Mouse (Mus musculus): ENCODE data around the gene Tmem169. TPM values are rescaled to one million over a fixed set of nuclear protein-coding genes. Genes with fewer than 3 reads are reported as not detected.

Tmem169 gene
- polyA plus RNA-seq, 1 experiment from 2014 or later, result 31.0 TPM

- no peak for ATAC-seq (ENCODE audit: low FRiP score)
- H3K27ac ChIP-seq, result no peak overlapping the region
- no peaks in the 10 kb centered on the region for H3K27me3 ChIP-seq
- WGBS, result 92% methylated on average over 9 of the region's 9 CpGs
- no peak overlapping the region for H3K4me2 ChIP-seq (replicated peaks)
- H3K9ac ChIP-seq, result no peak overlapping the region
- H3K4me3 ChIP-seq, result no peak overlapping the region
- no peaks in the 10 kb centered on the region for H3K9me3 ChIP-seq (replicated peaks)
- peaks cover 14% of the 10 kb centered on the region for H3K4me1 ChIP-seq
- peaks cover 8% of the 10 kb centered on the region; the same call in 1 of the 2 replicates for H3K36me3 ChIP-seq
Observed at GRCm38 (mm10) chr1:72312701-72313398, 28.7 kb downstream of the Tmem169 start.

- Histone ChIP-seq H3K4me1 (peaks cover 8% of the 10 kb centered on the region; the same call in 1 of the 2 replicates), H3K4me3 (no peak overlapping the region), H3K9ac (no peak overlapping the region), H3K4me2 (replicated peaks) (no peak overlapping the region), H3K36me3 (peaks cover 14% of the 10 kb centered on the region; the same call in 1 of the 2 replicates), H3K9me3 (replicated peaks) (no peaks in the 10 kb centered on the region), H3K27me3 (no peaks in the 10 kb centered on the region), H3K27ac (no peak overlapping the region)
- ATAC-seq (ENCODE audit: low FRiP score), result no peak
- 78% methylated on average over 5 of the region's 5 CpGs for WGBS
Observed at GRCm38 (mm10) chr1:72313399-72314039, 29.4 kb downstream of the Tmem169 start.

GRCm38 (mm10) chr1:72315447-72315846 lies 31.3 kb downstream of the Tmem169 start:
- WGBS, result 90% methylated on average over 4 of the region's 4 CpGs
- H3K9me3 ChIP-seq (replicated peaks), result no peaks in the 10 kb centered on the region
- ATAC-seq (ENCODE audit: low FRiP score), result no peak
- H3K4me2 ChIP-seq (replicated peaks), result no peak overlapping the region
- H3K9ac ChIP-seq, result no peak overlapping the region
- H3K27ac ChIP-seq, result no peak overlapping the region
- H3K27me3 ChIP-seq, result no peaks in the 10 kb centered on the region
- H3K4me1 ChIP-seq, result no peaks in the 10 kb centered on the region
- H3K4me3 ChIP-seq, result no peak overlapping the region
- H3K36me3 ChIP-seq, result peaks cover 30% of the 10 kb centered on the region

GRCm38 (mm10) chr1:72316409-72316808 lies 32.2 kb downstream of the Tmem169 start:
- WGBS, result 81% methylated on average over 8 of the region's 8 CpGs
- Histone ChIP-seq H3K9me3 (replicated peaks) (no peaks in the 10 kb centered on the region), H3K4me3 (no peak overlapping the region), H3K9ac (no peak overlapping the region), H3K36me3 (peaks cover 40% of the 10 kb centered on the region), H3K4me2 (replicated peaks) (no peak overlapping the region), H3K27ac (no peak overlapping the region), H3K27me3 (no peaks in the 10 kb centered on the region), H3K4me1 (no peaks in the 10 kb centered on the region)
- no peak for ATAC-seq (ENCODE audit: low FRiP score)

GRCm38 (mm10) chr1:72316901-72317300 lies 32.7 kb downstream of the Tmem169 start:
- Histone ChIP-seq H3K4me1 (no peaks in the 10 kb centered on the region), H3K36me3 (peaks cover 40% of the 10 kb centered on the region), H3K27me3 (no peaks in the 10 kb centered on the region), H3K27ac (no peak overlapping the region), H3K4me3 (no peak overlapping the region), H3K9ac (no peak overlapping the region), H3K4me2 (replicated peaks) (no peak overlapping the region), H3K9me3 (replicated peaks) (no peaks in the 10 kb centered on the region)
- no peak for ATAC-seq (ENCODE audit: low FRiP score)
- WGBS, result 71% methylated on average over 7 of the region's 7 CpGs

GRCm38 (mm10) chr1:72320759-72321158 lies 36.6 kb downstream of the Tmem169 start:
- no peak overlapping the region for H3K9ac ChIP-seq
- no peaks in the 10 kb centered on the region for H3K27me3 ChIP-seq
- H3K4me3 ChIP-seq, result no peak overlapping the region
- peaks cover 52% of the 10 kb centered on the region for H3K36me3 ChIP-seq
- H3K9me3 ChIP-seq (replicated peaks), result no peaks in the 10 kb centered on the region
- H3K4me1 ChIP-seq, result no peaks in the 10 kb centered on the region
- no peak overlapping the region for H3K4me2 ChIP-seq (replicated peaks)
- WGBS, result 90% methylated on average over 5 of the region's 5 CpGs
- no peak for ATAC-seq (ENCODE audit: low FRiP score)
- H3K27ac ChIP-seq, result no peak overlapping the region

GRCm38 (mm10) chr1:72323248-72323647 lies 39.1 kb downstream of the Tmem169 start:
- Histone ChIP-seq H3K27me3 (no peaks in the 10 kb centered on the region), H3K36me3 (peaks cover 66% of the 10 kb centered on the region), H3K4me3 (no peak overlapping the region), H3K27ac (no peak overlapping the region), H3K9me3 (replicated peaks) (no peaks in the 10 kb centered on the region), H3K4me1 (no peaks in the 10 kb centered on the region), H3K9ac (no peak overlapping the region), H3K4me2 (replicated peaks) (no peak overlapping the region)
- no peak for ATAC-seq (ENCODE audit: low FRiP score)
- 96% methylated on average over 4 of the region's 4 CpGs for WGBS

- Histone ChIP-seq H3K27ac (no peak overlapping the region), H3K27me3 (no peaks in the 10 kb centered on the region), H3K9me3 (replicated peaks) (no peaks in the 10 kb centered on the region), H3K4me2 (replicated peaks) (no peak overlapping the region), H3K36me3 (peaks cover 52% of the 10 kb centered on the region), H3K4me1 (no peaks in the 10 kb centered on the region), H3K9ac (no peak overlapping the region), H3K4me3 (no peak overlapping the region)
- ATAC-seq (ENCODE audit: low FRiP score), result no peak
- 94% methylated on average over 11 of the region's 11 CpGs for WGBS
Observed at GRCm38 (mm10) chr1:72326162-72326821, 42.1 kb downstream of the Tmem169 start.

- 93% methylated on average over 11 of the region's 11 CpGs for WGBS
- Histone ChIP-seq H3K4me2 (replicated peaks) (no peak overlapping the region), H3K9me3 (replicated peaks) (no peaks in the 10 kb centered on the region), H3K9ac (no peak overlapping the region), H3K27ac (no peak overlapping the region), H3K4me3 (no peak overlapping the region), H3K36me3 (peaks cover 56% of the 10 kb centered on the region), H3K4me1 (no peaks in the 10 kb centered on the region), H3K27me3 (no peaks in the 10 kb centered on the region)
- ATAC-seq (ENCODE audit: low FRiP score), result no peak
Observed at GRCm38 (mm10) chr1:72334807-72335206, 50.6 kb downstream of the Tmem169 start.

- Histone ChIP-seq H3K36me3 (peaks cover 58% of the 10 kb centered on the region), H3K4me1 (no peaks in the 10 kb centered on the region), H3K27ac (no peak overlapping the region), H3K4me2 (replicated peaks) (no peak overlapping the region), H3K9ac (no peak overlapping the region), H3K9me3 (replicated peaks) (no peaks in the 10 kb centered on the region), H3K4me3 (no peak overlapping the region), H3K27me3 (no peaks in the 10 kb centered on the region)
- no peak for ATAC-seq (ENCODE audit: low FRiP score)
- 93% methylated on average over 8 of the region's 8 CpGs for WGBS
Observed at GRCm38 (mm10) chr1:72336780-72337179, 52.6 kb downstream of the Tmem169 start.

GRCm38 (mm10) chr1:72338341-72338740 lies 54.2 kb downstream of the Tmem169 start:
- Histone ChIP-seq H3K9me3 (replicated peaks) (no peaks in the 10 kb centered on the region), H3K27ac (no peak overlapping the region), H3K4me1 (no peaks in the 10 kb centered on the region), H3K4me3 (no peak overlapping the region), H3K36me3 (peaks cover 55% of the 10 kb centered on the region), H3K4me2 (replicated peaks) (no peak overlapping the region), H3K9ac (no peak overlapping the region), H3K27me3 (no peaks in the 10 kb centered on the region)
- no peak for ATAC-seq (ENCODE audit: low FRiP score)
- WGBS, result 91% methylated on average over 5 of the region's 5 CpGs

GRCm38 (mm10) chr1:72347873-72348272 lies 63.7 kb downstream of the Tmem169 start:
- Histone ChIP-seq H3K27me3 (no peaks in the 10 kb centered on the region), H3K4me2 (replicated peaks) (no peak overlapping the region), H3K4me1 (no peaks in the 10 kb centered on the region), H3K27ac (no peak overlapping the region; the same call in 1 of the 2 replicates), H3K4me3 (no peak overlapping the region), H3K9ac (no peak overlapping the region), H3K36me3 (peaks cover 33% of the 10 kb centered on the region), H3K9me3 (replicated peaks) (no peaks in the 10 kb centered on the region)
- 72% methylated on average over 6 of the region's 6 CpGs for WGBS
- no peak for ATAC-seq (ENCODE audit: low FRiP score)

All from hindbrain, embryonic 12.5 days (tissue).